Mouse (Mus musculus) MEL (cell line): ENCODE results near the gene Dhx58. TPM values are rescaled to one million over a fixed set of nuclear protein-coding genes. Genes with fewer than 3 reads are reported as not detected.

ENCODE experiments used
- DNase-seq: peaks from one replicate; pipeline ENCODE4 v3.0.0; 2011; ENCODE audit warnings: low read depth, low spot score
- H3K27ac ChIP-seq: 2 replicates; pipeline ENCODE4 v1.5.1; 2012; ENCODE audit warnings: low read depth, mild to moderate bottlenecking, control low read depth, low read length, moderate library complexity; ENCODE audit not compliant: control insufficient read depth
- H3K27me3 ChIP-seq, 2 experiments: fragments of 150-350 bp in 1 of 2; sonication (generic) in 1 of 2; 2 replicates each; pipeline ENCODE4 v1.6.1; 2012; ENCODE audit warnings: low read length in 2 of 2, mild to moderate bottlenecking in 2 of 2, improper control_type of control experiment in 1 of 2, moderate library complexity in 1 of 2; ENCODE audit not compliant: insufficient read depth in 2 of 2, control insufficient read depth in 1 of 2
- H3K36me3 ChIP-seq, 2 experiments: 2 replicates each; pipeline ENCODE4 v1.6.1; 2012 to 2014; ENCODE audit warnings: low read length in 2 of 2, improper control_type of control experiment in 1 of 2, inconsistent platforms in 1 of 2, mild to moderate bottlenecking in 1 of 2; ENCODE audit not compliant: insufficient read depth in 2 of 2, control insufficient read depth in 1 of 2
- H3K4me1 ChIP-seq, 2 experiments: fragments of 150-350 bp in 1 of 2; sonication (generic) in 1 of 2; 2 replicates each; pipeline ENCODE4 v1.6.1; 2012; ENCODE audit warnings: low read length in 2 of 2, improper control_type of control experiment in 1 of 2, mild to moderate bottlenecking in 1 of 2; ENCODE audit not compliant: insufficient read depth in 2 of 2, control insufficient read depth in 1 of 2
- H3K4me3 ChIP-seq, 2 experiments: fragments of 150-350 bp in 1 of 2; sonication (generic) in 1 of 2; 2 replicates each; pipeline ENCODE4 v1.5.1; 2012; ENCODE audit warnings: low read depth in 2 of 2, low read length in 2 of 2, mild to moderate bottlenecking in 2 of 2, moderate library complexity in 2 of 2, control low read depth in 1 of 2, improper control_type of control experiment in 1 of 2; ENCODE audit not compliant: control insufficient read depth in 1 of 2, insufficient read depth in 1 of 2
- H3K79me2 ChIP-seq: 2 replicates; pipeline ENCODE4 v1.6.1; 2012; ENCODE audit warnings: mild to moderate bottlenecking, low read length, moderate library complexity; ENCODE audit not compliant: control insufficient read depth, poor library complexity, insufficient read depth
- H3K9ac ChIP-seq: 2 replicates; pipeline ENCODE4 v1.6.1; 2012; ENCODE audit warnings: low read depth, mild to moderate bottlenecking, control low read depth, low read length, moderate library complexity; ENCODE audit not compliant: control insufficient read depth, poor library complexity, severe bottlenecking
- H3K9me3 ChIP-seq: fragments of 150-350 bp; sonication (generic); replicated peaks from 2 replicates; pipeline ENCODE4 v1.6.1; 2012; ENCODE audit warnings: mild to moderate bottlenecking, low read length, improper control_type of control experiment, moderate library complexity; ENCODE audit not compliant: insufficient read depth
- BHLHE40 ChIP-seq: IDR thresholded peaks from 2 replicates; pipeline ENCODE4 v1.6.1; 2012; ENCODE audit warnings: low read depth, mild to moderate bottlenecking, inconsistent platforms, low read length, improper control_type of control experiment, borderline replicate concordance
- CHD1 ChIP-seq: IDR thresholded peaks from 2 replicates; pipeline ENCODE4 v1.6.1; 2012; ENCODE audit warnings: low read depth, mild to moderate bottlenecking, inconsistent platforms, low read length, improper control_type of control experiment
- CHD2 ChIP-seq: IDR thresholded peaks from 2 replicates; pipeline ENCODE4 v1.6.1; 2011; ENCODE audit warnings: low read length, improper control_type of control experiment
- CTCF ChIP-seq, 3 experiments: IDR thresholded peaks in 2 of 3; conservative IDR thresholded peaks in 1 of 3; 2 replicates each; pipeline ENCODE4 v1.5.1; 2011 to 2012; ENCODE audit warnings: low read length in 3 of 3, low read depth in 2 of 3, mild to moderate bottlenecking in 2 of 3, improper control_type of control experiment in 1 of 3, inconsistent platforms in 1 of 3, mixed read lengths in 1 of 3, moderate library complexity in 1 of 3; ENCODE audit not compliant: control insufficient read depth in 1 of 3, insufficient read depth in 1 of 3, poor library complexity in 1 of 3, severe bottlenecking in 1 of 3
- ELF1 ChIP-seq: IDR thresholded peaks from 2 replicates; pipeline ENCODE4 v1.6.1; 2014; ENCODE audit warnings: low read depth, mild to moderate bottlenecking, inconsistent platforms, low read length, improper control_type of control experiment, moderate library complexity
- EP300 ChIP-seq, 2 experiments: IDR thresholded peaks; 2 replicates each; pipeline ENCODE4 v1.6.1; 2011; ENCODE audit warnings: improper control_type of control experiment in 2 of 2, low read length in 2 of 2, low read depth in 1 of 2, mild to moderate bottlenecking in 1 of 2
- ETS1 ChIP-seq: IDR thresholded peaks from 2 replicates; pipeline ENCODE4 v1.6.1; 2012; ENCODE audit warnings: low read depth, mild to moderate bottlenecking, inconsistent platforms, low read length, improper control_type of control experiment, moderate library complexity
- GABPA ChIP-seq: IDR thresholded peaks from 2 replicates; pipeline ENCODE4 v1.6.1; 2012; ENCODE audit warnings: low read depth, mild to moderate bottlenecking, inconsistent platforms, low read length, improper control_type of control experiment, moderate library complexity
- GATA1 ChIP-seq: IDR thresholded peaks from 2 replicates; pipeline ENCODE4 v1.6.1; 2011; ENCODE audit warnings: low read depth, low read length, improper control_type of control experiment
- JUND ChIP-seq: IDR thresholded peaks from 2 replicates; pipeline ENCODE4 v1.6.1; 2011; ENCODE audit warnings: low read depth, mild to moderate bottlenecking, improper control_type of control experiment, low read length
- NRF1 ChIP-seq: IDR thresholded peaks from 2 replicates; pipeline ENCODE4 v1.6.1; 2014; ENCODE audit warnings: low read depth, mild to moderate bottlenecking, inconsistent platforms, low read length, improper control_type of control experiment, moderate library complexity; ENCODE audit not compliant: poor library complexity, insufficient read depth, severe bottlenecking
- UBTF ChIP-seq: IDR thresholded peaks from 2 replicates; pipeline ENCODE4 v1.6.1; 2012; ENCODE audit warnings: low read depth, mild to moderate bottlenecking, inconsistent platforms, low read length, improper control_type of control experiment, moderate library complexity, borderline replicate concordance; ENCODE audit not compliant: insufficient read depth
- USF2 ChIP-seq, 2 experiments: IDR thresholded peaks; 2 replicates each; pipeline ENCODE4 v1.6.1; 2011 to 2012; ENCODE audit warnings: improper control_type of control experiment in 2 of 2, low read length in 2 of 2, borderline replicate concordance in 1 of 2, inconsistent platforms in 1 of 2, low read depth in 1 of 2, mild to moderate bottlenecking in 1 of 2; ENCODE audit not compliant: insufficient read depth in 1 of 2
- ZKSCAN1 ChIP-seq: IDR thresholded peaks from 2 replicates; pipeline ENCODE4 v1.6.1; 2012; ENCODE audit warnings: low read depth, mild to moderate bottlenecking, inconsistent platforms, low read length, improper control_type of control experiment, moderate library complexity
- ZMIZ1 ChIP-seq: IDR thresholded peaks from 2 replicates; pipeline ENCODE4 v1.6.1; 2012; ENCODE audit warnings: low read depth, mild to moderate bottlenecking, inconsistent platforms, low read length, improper control_type of control experiment, moderate library complexity
- ZNF384 ChIP-seq: IDR thresholded peaks from 2 replicates; pipeline ENCODE4 v1.6.1; 2012; ENCODE audit warnings: low read depth, mild to moderate bottlenecking, inconsistent platforms, low read length, improper control_type of control experiment
- polyA plus RNA-seq, 2 experiments: library from polyadenylated mRNA; stranded (reverse) in 1 of 2; unstranded in 1 of 2; fragments of >175 nt in 1 of 2; fragments of >200 nt in 1 of 2; gene quantifications; 2 replicates each; pipeline versions ENCODE4 v1.2.1 to v1.2.4; 2012; ENCODE audit warnings: low replicate concordance in 2 of 2, low read depth in 1 of 2; ENCODE audit not compliant: insufficient read length in 2 of 2, insufficient read depth in 1 of 2, missing spikeins in 1 of 2
- total RNA-seq: library from RNA; depleted of rRNA; stranded (reverse); fragments of 300-350 nt; gene quantifications from 2 replicates; pipeline ENCODE4 v1.2.3, GENCODE M21; 2012

Dhx58 gene
- total and polyA plus RNA-seq, 3 experiments: 3.6 to 3.9 TPM; not detected in 1

GRCm38 (mm10) chr11:100719893-100720292 lies 15.8 kb upstream of the Dhx58 start:
- H3K27ac ChIP-seq: no peak overlapping the region
- H3K27me3 ChIP-seq: no peaks in the 10 kb centered on the region
- H3K36me3 ChIP-seq: peaks cover 19 to 43% of the 10 kb centered on the region in 2 experiments
- H3K9ac ChIP-seq: no peak overlapping the region
- peaks cover 43% of the 10 kb centered on the region for H3K79me2 ChIP-seq
- no peaks in the 10 kb centered on the region for H3K9me3 ChIP-seq
- no peak for DNase-seq
- H3K4me3 ChIP-seq: no peak overlapping the region
- peaks cover 29 to 39% of the 10 kb centered on the region in 2 experiments for H3K4me1 ChIP-seq
- no peak for TF ChIP-seq USF2 (IDR thresholded peaks at IDR 0.05; ENCODE audit: borderline replicate concordance in 1 of 2, insufficient read depth in 1 of 2, low read depth in 1 of 2, low read length in 2 of 2)
- TF ChIP-seq GABPA: no peak
- TF ChIP-seq ELF1: no peak
- TF ChIP-seq NRF1: no peak
- no peak for TF ChIP-seq JUND
- TF ChIP-seq CHD1: no peak
- TF ChIP-seq BHLHE40: no peak
- TF ChIP-seq, all 39 proteins: peak for 0

GRCm38 (mm10) chr11:100719312-100719711 lies 15.2 kb upstream of the Dhx58 start:
- no peaks in the 10 kb centered on the region for H3K9me3 ChIP-seq
- no peak for DNase-seq
- peaks cover 38% of the 10 kb centered on the region for H3K79me2 ChIP-seq
- no peak overlapping the region for H3K27ac ChIP-seq
- peaks cover 24 to 35% of the 10 kb centered on the region in 2 experiments for H3K4me1 ChIP-seq
- TF ChIP-seq UBTF (no peak), GATA1 (no peak), ETS1 (no peak), CHD2 (no peak), CHD1 (no peak), CTCF (IDR thresholded peaks at IDR 0.05 in 2 of 3, conservative IDR thresholded peaks at IDR 0.05 in 1 of 3; ENCODE audit: control insufficient read depth in 1 of 3, insufficient read depth in 1 of 3, low read depth in 2 of 3, low read length in 3 of 3, poor library complexity in 1 of 3, severe bottlenecking in 1 of 3) (no peak), EP300 (IDR thresholded peaks at IDR 0.05; ENCODE audit: low read depth in 1 of 2, low read length in 2 of 2) (no peak)
- TF ChIP-seq, all 39 proteins: peak for 0
- Histone ChIP-seq H3K27me3 (no peaks in the 10 kb centered on the region), H3K36me3 (peaks cover 17 to 42% of the 10 kb centered on the region in 2 experiments), H3K4me3 (no peak overlapping the region), H3K9ac (no peak overlapping the region)

- Histone ChIP-seq H3K27me3 (no peaks in the 10 kb centered on the region), H3K4me3 (no peak overlapping the region), H3K4me1 (peaks cover 23 to 37% of the 10 kb centered on the region in 2 experiments), H3K36me3 (peaks cover 13 to 42% of the 10 kb centered on the region in 2 experiments), H3K9ac (no peak overlapping the region), H3K9me3 (no peaks in the 10 kb centered on the region), H3K27ac (no peak overlapping the region), H3K79me2 (peaks cover 34% of the 10 kb centered on the region)
- no peak for DNase-seq
- no peak for TF ChIP-seq UBTF
- no peak for TF ChIP-seq ZMIZ1
- no peak for TF ChIP-seq NRF1
- no peak for TF ChIP-seq ZNF384
- no peak for TF ChIP-seq USF2 (IDR thresholded peaks at IDR 0.05; ENCODE audit: borderline replicate concordance in 1 of 2, insufficient read depth in 1 of 2, low read depth in 1 of 2, low read length in 2 of 2)
- TF ChIP-seq CHD2: no peak
- TF ChIP-seq ZKSCAN1: no peak
- TF ChIP-seq EP300 (IDR thresholded peaks at IDR 0.05; ENCODE audit: low read depth in 1 of 2, low read length in 2 of 2): no peak
Measured at GRCm38 (mm10) chr11:100718866-100719265, 14.8 kb upstream of the Dhx58 start.
